Mouse (Mus musculus): ENCODE measurements around the gene Kbtbd12.

Kbtbd12 gene

DNA sequence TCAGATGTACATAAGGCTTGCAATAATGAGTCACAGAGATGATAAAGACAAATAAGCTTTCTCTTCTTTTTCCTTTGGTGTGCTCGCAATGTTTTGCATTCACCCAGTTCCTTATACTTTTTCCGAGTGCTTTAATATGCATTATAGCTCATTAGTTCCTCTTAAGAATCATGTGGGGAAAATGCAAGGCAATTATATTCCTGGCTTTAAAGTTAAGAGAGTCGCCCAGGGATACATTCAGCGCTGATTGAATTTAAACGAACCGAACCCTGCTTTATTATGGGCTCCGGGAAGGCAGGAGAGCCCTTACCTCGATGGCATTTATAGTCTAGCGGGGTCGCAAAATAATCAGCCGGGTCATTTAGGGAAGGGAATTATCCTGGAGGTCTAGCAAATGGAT, 10.8 kb downstream of the Kbtbd12 start:
- DNase-seq (ENCODE audit: low read depth, low spot score), result no peak

DNA sequence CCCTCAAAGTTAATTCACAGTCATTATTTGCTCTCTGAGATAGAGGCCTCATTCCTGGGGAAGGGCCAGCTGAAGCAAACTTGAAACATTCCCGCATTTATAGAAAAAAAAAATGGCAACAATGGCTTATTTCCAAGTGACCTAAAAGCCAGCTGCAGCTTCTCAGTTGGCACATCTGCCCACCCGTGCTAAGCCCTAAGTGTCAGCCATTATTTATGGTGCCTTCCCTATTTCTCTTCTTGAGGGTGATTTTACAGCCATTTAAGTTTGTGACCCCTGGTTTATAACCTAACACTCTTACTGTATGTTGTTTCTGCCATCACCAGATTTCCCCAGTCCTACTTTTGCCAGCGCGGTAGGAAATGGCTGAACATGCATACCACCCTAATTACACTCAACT, 11.3 kb downstream of the Kbtbd12 start:
- DNase-seq (ENCODE audit: low read depth, low spot score), result peak; percentile 34

DNA sequence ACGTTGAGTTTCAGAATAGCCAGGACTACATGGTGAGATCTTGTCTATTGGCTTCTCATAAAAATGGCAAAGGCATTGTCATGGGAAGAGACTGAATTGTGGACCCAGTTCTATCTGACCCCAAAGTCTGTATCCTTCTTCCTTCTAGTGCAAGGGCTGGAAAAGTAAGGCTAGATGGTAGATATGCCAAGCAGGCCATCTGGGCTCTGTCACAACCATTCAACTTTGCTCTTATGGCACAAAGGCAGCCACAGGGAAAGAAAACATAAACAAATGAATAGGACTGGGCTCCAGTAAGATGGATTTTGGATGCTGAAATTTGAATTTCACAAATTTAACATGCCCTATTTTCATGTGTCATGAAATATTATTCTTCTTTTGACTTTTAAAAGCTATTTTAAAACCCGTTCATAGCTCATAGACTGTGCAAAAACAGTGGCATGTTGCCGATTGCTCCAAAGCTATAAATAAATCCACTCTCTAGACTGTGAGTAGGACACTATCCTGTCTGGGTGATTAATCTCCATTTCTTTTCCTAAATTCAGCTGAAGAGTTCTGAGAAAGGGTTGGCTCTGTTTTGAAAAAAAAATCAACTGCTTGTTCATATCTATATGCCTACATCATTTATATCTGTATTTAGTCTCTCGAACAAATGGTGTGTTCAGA, 15.8 kb downstream of the Kbtbd12 start:
- DNase-seq (ENCODE audit: low read depth, low spot score), result no peak

DNA sequence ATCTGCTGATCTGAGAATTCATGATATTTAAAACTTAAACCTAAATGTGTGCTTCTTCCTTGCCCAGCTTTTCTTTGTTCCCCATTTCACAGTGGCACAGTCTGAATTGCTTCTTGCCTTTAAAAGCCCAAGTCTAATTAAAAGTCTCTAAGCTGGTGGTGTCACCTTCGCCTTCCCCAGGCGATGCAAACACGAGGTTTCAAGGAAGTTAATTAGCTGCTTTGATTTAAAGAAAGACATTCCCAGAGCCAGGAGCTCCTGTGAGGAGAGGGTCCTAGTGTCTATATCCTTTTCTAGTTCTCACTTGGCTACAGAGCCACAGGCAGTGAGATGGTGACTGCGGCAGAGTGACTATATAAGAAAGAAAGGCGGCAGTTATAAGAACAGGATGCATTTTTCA, 18.2 kb downstream of the Kbtbd12 start:
- DNase-seq (ENCODE audit: low read depth, low spot score), result no peak

DNA sequence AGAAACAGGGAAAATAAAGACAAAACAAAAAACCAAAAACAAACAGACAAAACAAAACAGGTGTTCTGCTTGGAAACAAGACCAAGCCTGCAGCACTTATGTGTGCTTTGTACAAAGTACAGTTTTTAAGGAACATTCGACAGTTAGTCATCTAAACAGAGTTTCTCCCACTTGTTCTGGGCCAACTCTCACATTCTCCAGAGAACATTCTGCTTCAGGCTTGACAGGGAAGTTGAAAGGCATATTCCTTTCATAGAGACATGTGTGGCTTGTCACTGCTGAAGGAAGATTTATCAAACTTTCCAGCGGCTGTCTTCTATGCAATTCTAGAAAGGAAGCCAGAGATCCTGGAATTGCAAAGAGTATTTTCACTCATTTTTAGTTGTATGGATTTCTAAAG, 22.4 kb downstream of the Kbtbd12 start:
- no peak for DNase-seq (ENCODE audit: low read depth, low spot score)

DNA sequence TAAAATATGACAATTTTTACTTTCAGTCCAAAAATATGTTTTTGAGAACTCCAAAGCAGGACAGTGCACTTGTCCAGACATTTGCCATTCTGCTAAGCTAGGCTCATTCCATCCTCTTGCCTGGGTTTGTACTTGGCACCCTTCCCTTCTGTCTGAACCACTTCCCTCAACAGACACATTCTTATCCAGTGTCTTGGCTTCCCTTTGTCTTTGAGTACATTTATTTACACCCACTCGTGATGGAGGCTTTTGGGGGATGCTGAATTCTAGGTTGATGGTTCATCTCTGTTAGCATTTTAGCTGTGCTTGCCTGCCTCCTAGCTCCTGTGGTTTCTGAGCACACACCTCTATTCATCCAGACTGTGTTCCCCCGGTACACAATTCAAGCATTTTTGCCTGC, 31.3 kb downstream of the Kbtbd12 start:
- DNase-seq (ENCODE audit: low read depth, low spot score), result no peak

DNA sequence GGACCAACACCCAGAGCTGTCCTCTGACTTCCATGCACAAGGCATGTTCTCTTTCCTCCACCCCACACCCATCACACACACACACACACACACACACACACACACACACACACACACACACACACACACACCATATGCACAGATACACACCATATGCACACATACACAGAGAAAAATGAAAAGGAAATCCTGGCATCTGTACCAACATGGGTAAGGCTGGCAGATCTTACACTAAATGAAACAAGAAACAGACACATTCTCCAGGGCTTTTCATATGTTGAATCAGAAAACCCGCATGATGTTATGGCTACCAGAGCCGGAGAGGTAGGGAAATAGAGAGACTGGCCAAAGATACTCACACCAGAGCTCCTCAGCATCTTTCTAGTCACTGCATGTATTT, 32.0 kb downstream of the Kbtbd12 start:
- DNase-seq (ENCODE audit: low read depth, low spot score), result no peak

DNA sequence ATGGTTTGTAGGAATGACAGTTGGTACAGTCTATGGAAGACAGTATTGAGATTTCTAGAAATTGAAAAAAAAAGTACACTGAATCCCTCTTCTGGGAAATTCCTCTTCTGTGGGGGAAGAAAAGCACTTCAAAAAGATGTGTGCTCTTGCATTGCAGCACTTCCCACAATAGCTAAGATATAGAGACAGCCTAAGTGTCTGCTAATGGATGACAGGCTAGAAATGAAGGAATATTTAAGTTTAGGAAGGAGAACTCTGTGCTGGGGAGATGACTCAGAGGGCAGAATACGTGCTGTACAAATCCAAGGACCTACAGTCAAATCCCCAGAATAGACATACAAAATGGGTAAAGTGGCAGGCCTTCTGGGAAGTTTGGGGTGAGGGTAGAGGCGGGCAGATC, 32.5 kb downstream of the Kbtbd12 start:
- no peak for DNase-seq (ENCODE audit: low read depth, low spot score)

DNA sequence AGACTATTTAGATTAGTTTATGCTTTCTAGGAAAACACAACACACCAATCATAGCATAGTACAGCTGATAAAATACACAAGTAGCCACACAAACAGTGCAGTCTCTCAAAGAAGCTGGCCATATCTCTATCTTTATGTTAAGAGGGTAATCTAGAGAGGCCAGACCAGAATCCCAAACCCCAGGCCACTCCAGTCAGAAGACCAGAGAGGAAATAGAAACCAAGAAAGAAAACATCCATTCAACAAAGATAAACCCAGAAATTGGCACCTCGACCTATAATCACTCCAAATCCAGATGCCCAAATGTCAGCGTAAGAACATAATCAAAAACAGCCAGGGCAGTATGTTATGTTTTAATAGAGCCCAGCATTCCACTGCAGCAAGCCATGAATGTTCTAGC, 41.6 kb downstream of the Kbtbd12 start:
- DNase-seq (ENCODE audit: low read depth, low spot score), result no peak

DNA sequence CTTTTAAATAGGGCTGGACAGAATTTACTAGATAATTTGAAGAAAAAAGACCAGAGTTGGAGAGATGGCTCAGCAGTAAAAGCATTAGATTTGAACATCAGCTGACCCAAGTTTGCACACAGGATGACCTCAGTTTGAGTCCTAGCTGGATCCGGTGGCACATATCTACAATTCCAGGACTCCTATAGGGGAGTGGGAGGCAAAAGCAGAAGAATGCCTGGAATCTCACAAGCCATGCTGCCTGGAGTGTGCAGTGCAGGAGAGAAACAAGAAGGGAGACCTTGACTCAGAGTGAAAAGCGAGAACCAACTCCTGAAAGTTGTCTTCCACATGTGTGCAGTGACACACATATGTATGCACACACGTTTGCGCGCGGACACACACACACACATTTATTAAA, 45.4 kb downstream of the Kbtbd12 start:
- peak; percentile 35 for DNase-seq (ENCODE audit: low read depth, low spot score)

DNA sequence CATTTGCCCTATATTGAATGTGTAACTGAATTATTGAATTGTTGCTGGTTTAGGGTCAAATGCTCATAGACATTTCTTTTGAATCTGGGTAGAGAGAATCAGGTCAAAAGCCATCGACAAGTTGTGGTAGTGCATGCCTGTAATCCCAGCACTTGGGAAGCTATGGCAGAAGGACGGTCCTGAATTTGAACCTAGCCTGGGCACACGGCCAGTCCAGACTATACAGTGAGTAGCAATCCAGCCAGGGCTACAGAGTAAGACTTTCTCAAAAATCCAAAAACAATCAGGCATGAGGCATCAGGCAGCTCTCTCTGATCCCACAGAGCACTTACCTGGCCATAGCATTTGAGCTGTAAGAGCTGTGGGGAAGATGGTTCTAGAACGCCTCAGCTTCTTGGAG, 47.5 kb downstream of the Kbtbd12 start:
- no peak for DNase-seq (ENCODE audit: low read depth, low spot score)

DNA sequence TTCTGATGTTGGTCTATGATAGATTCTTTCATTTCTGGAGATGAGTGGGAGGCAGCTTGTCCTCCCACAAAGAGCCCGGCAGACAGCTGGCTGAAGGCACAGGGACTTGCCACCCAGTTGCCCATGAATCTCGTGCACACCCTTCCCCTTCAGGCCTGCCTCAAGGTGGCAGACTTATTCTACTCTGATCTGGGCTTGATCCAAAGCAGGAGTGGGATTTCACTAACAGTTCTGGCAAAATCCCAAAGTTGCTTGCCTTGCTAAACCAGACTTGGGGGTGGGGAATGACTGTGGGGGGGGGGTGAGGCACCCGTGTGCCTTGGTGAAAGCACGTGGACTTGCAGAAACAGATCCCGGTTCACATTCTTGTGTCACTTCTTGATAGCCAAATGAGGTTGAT, 48.2 kb downstream of the Kbtbd12 start:
- DNase-seq (ENCODE audit: low read depth, low spot score), result peak; percentile 30

DNA sequence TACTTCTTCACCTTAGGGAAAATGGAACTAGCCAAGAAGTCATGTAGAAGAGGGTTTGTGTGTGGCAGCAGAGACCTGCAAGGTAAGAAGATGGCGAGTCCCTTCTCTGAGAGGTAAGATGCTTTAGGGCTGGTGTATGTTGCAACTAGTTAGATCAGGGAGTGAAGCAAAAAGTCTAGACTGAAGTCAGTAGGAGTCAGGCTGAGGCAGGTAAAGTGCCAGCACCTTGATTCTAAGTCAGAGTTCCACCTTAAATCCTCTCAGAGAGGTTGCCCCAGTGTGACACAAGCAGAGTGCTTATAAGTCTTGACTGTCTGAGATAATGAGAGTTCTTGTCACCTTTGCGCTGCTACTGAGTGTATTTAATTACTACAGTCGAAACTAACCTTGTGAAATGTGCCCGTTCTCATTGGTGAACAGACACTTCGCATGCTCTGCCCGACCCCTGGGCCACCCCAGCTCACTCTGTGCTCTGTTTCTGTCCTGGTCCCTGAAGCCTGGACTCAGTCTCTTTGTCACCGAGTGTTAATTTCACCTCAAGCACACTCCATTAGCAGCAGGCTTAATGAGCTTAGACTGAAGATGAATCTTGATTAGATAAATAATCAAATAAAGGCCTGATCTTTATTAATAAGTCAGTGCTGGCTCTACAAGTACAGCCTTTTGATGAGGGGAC, 49.0 kb downstream of the Kbtbd12 start:
- no peak for DNase-seq (ENCODE audit: low read depth, low spot score)

DNA sequence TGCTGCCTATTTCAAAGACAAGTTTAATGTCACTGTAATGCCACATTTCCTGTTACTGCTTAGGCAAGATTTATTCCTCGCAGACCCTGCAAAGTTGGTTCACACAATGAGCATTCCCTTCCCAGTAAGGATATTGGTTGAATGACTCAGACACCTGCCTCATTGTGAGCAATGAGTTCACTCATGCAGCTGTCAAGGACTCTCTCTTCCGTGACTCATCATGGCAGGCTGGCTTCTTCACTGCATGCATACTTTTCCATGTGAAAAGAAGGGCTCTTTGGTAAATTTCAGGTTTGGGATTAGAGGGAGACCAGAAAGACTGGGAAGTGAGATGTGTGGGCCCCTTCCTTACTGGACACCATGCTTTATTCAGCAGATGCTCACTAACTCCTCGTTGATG, 50.7 kb downstream of the Kbtbd12 start:
- no peak for DNase-seq (ENCODE audit: low read depth, low spot score)

DNA sequence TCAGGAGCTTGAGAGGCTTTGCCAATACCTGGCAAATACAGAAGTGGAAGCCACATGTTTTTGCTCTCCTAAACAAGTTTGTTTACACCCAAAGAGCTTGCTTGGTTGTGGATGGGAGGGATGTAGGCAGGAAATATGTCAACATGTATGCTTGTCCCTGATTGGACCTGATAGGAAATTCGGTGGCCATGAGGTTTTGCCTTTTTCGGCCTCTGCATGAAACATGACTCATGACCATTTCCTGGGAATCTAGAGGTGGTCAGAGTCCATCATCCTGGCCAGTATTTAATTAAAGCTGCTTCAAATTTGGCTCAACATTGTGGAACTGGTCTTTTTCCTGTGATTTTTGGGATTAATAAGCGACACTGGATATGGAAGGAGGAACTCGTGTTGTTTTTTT, 53.8 kb downstream of the Kbtbd12 start:
- no peak for DNase-seq (ENCODE audit: low read depth, low spot score)

DNA sequence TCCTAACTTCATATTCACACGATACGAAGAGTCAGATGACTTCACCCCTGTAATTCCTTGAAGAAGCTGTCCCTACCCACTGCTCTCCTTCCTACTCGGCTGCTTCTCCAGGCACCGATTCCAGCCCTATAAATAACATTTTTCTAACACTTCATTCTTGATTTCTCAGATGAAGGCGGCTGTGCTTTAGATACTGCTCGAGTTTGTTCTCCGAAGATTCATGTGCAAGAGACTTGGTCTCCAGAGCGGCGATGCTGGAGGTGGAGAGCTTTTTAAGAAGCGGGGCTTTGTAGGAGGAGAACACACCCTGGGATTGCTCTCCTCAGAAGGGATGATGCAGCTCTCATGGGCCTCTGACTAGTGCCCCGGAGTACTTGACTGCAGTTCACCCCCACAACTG, 61.3 kb downstream of the Kbtbd12 start:
- no peak for DNase-seq (ENCODE audit: low read depth, low spot score)

DNA sequence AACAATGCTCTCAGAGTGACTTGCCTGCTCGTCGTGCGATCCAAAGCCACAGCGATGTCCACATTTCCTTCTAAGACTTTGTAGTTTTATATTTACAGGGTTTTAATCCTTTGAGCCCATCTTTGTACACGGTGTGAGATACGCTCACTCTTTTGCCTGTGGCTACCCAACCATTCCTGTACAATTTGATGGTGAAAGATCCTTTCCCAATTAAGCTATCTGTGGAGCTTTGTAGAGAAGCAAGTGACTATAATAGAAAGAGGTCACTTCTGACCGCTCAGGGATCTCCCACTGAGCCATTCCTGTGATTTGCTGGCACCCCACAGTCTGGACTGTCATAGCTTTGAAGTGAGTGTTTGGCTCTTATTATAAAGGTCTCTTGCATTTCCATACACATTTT, 71.1 kb downstream of the Kbtbd12 start:
- DNase-seq (ENCODE audit: low read depth, low spot score), result no peak

DNA sequence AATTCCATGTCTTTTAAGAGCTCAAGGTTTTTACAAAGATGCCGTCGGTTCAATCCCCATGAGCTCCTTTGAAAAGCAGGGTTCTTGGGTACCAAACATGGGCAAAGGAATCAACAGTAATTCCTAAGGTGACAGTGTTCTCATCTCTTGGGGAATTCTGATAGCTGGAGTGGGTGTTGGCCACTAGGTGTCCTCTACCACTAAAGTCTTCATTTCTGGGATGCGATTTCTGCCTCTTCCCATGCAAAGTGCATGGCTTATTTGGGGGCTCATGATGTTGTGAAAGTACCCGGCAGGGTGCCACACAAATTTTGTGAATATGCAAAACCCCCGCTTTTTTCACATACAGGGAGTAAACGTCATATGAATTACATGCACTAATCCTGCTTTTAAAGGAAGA, 72.7 kb downstream of the Kbtbd12 start:
- DNase-seq (ENCODE audit: low read depth, low spot score), result peak; percentile 23

DNA sequence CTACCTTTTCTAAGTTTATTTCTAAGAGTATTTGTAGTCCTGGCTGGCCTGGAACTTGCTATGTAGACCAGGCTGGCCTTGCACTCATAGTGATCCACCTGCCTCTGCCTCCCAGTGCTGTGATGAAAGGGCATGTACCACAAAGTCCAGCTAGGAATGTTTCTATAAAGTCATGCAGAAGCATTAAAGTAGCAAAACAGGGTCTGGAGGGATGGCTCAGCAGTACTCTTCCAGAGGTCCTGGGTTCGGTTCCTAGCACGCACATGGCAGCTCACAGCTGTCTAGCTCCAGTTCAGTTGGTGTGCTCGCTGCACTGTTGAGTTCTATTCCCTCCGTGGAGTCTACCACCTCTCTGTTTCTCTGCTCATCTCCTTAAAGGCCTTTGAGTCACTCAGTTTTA, 77.6 kb downstream of the Kbtbd12 start:
- DNase-seq (ENCODE audit: low read depth, low spot score), result no peak

DNA sequence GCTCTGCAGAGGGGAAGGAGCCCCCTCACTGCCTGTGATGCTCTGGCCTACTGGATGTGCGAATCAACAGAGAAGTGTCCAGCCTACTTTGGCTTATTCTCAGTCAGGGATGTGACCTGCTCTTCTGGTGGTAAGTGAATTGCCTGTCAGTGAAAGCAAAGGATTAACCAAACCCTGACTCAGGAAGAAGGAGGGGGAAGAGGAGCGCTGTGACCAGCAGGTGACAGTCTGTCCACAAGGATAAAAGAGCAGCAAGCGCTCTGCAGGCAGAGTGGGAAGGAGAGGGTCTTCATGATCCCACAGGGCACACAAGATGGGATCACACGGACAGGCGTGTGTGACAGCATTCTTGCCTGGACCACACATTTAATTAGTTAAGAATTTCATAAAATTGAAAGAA, 78.1 kb downstream of the Kbtbd12 start:
- no peak for DNase-seq (ENCODE audit: low read depth, low spot score)

DNA sequence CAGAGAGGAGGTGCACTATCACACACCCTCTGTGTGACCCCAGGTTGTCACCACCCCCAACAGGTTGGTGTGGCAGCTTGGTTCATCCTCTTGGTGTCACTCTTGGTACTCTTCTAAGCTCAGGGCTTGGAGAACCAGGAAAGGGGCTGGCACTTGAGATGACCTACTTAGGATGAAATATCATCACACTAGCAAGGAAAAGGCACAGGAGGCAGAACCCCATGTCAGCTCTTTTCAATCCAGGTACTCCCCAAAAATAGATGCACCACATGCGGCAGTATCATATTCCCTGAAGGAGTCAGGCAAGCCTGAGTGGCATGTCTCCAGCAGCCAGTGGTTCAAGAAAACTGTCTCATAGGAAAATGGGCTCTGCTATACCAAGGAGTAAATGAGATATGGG, 79.7 kb downstream of the Kbtbd12 start:
- no peak for DNase-seq (ENCODE audit: low read depth, low spot score)

DNA sequence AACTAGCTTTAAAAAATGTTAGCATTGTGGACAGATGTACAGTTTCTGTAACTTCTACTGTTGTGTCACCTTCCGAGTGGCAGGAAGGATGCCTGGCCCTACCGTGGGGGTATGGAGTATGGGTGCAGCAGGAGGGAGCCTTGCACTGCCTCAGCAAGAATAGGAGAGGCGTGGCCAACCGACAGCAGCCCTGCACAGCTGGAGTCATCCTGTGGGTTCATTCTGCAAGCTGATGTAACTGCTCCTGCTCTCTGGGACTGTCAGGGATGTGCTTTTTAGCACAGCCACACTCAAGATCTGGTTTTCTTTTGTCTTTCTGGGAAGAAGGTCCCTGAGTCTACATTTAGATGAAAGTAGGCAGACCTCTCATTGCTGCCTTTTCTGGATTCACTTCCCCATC, 80.2 kb downstream of the Kbtbd12 start:
- no peak for DNase-seq (ENCODE audit: low read depth, low spot score)

DNA sequence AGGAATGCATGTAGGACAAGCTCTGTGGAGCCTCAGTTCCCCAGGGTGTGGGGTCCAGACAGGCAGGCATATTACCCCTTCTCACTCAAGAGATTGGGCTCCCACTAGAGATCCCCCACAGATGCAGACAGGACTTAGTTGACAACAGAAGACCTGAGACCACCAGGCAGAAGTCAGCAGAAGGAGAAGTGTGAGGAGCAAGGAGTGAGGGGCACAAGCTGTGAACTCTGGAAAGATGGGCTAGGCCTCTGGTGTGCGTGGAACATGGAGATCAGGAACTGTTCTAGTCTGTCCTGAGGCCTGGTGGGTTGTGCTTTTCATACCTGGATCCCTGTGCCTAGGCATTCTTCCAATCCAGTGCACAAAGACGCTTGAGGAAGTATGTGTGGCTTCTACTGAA, 87.8 kb downstream of the Kbtbd12 start:
- DNase-seq (ENCODE audit: low read depth, low spot score), result no peak
